Mouse (Mus musculus): ENCODE results near the gene Zfp449.
A peak's percentile ranks its signal among the peaks of the same experiment; 100 is the strongest.

The Zfp449 gene

GRCm38 (mm10) chrX:56346176-56346931 is at the start of gene Zfp449:
TSS of gene Zfp449 (plus strand) at chrX:56346400.
- DNase-seq, result peak; percentile 86

- no peak for DNase-seq
These were observed 38.6 kb upstream of the Zfp449 start for GRCm38 (mm10) chrX:56307597-56307996.

GRCm38 (mm10) chrX:56312813-56313212 is 33.4 kb upstream of the Zfp449 start:
- DNase-seq, result no peak

GRCm38 (mm10) chrX:56322096-56322495 is 24.1 kb upstream of the Zfp449 start:
- no peak for DNase-seq

- DNase-seq, result no peak
These were observed 23.5 kb upstream of the Zfp449 start for GRCm38 (mm10) chrX:56322731-56323130.

- no peak for DNase-seq
These were observed 14.2 kb upstream of the Zfp449 start for GRCm38 (mm10) chrX:56332046-56332445.

GRCm38 (mm10) chrX:56340305-56340704 is 5.9 kb upstream of the Zfp449 start:
- peak; percentile 1 for DNase-seq

- DNase-seq, result no peak
These were observed 3.3 kb upstream of the Zfp449 start for GRCm38 (mm10) chrX:56342921-56343320.

- peak; percentile 62 for DNase-seq
These were observed 693 bp downstream of the Zfp449 start for GRCm38 (mm10) chrX:56346932-56347253.

GRCm38 (mm10) chrX:56374431-56375128 is 28.4 kb downstream of the Zfp449 start, which contains the start of gene Smim10l2a:
TSS of gene Smim10l2a (plus strand) at chrX:56374586.
- DNase-seq, result peak; percentile 55

GRCm38 (mm10) chrX:56380852-56381251 is 34.7 kb downstream of the Zfp449 start:
- no peak for DNase-seq

- DNase-seq, result no peak
These were observed 37.9 kb downstream of the Zfp449 start for GRCm38 (mm10) chrX:56384142-56384541.

GRCm38 (mm10) chrX:56404646-56405045 is 58.4 kb downstream of the Zfp449 start:
- DNase-seq, result no peak

- DNase-seq, result no peak
These were observed 59.3 kb downstream of the Zfp449 start for GRCm38 (mm10) chrX:56405482-56405881.

GRCm38 (mm10) chrX:56406128-56406527 is 59.9 kb downstream of the Zfp449 start:
- no peak for DNase-seq
